Mouse (Mus musculus) cerebellum, adult 2 months (tissue): ENCODE measurements around the gene Abcg1. TPM values are rescaled to one million over a fixed set of nuclear protein-coding genes. Genes with fewer than 3 reads are reported as not detected.

Experiments
- DNase-seq, 2 experiments: peaks; one replicate each; pipeline ENCODE4 v3.0.0; 2021
- H3K27ac ChIP-seq: fragments of 200-500 bp; 2 replicates; pipeline ENCODE4 v1.5.1; 2012; ENCODE audit warnings: low read length, control low read depth, inconsistent platforms; ENCODE audit not compliant: insufficient read depth
- H3K27me3 ChIP-seq: fragments of 200-500 bp; 2 replicates; pipeline ENCODE4 v1.6.1; 2012; ENCODE audit warnings: inconsistent platforms, mild to moderate bottlenecking, low read length, moderate library complexity; ENCODE audit not compliant: control insufficient read depth, insufficient read depth
- H3K4me1 ChIP-seq: fragments of 200-500 bp; 2 replicates; pipeline ENCODE4 v1.6.1; 2011; ENCODE audit warnings: low read length; ENCODE audit not compliant: control insufficient read depth, insufficient read depth
- H3K4me3 ChIP-seq: fragments of 200-500 bp; replicated peaks from 2 replicates; pipeline ENCODE3; 2011; ENCODE audit warnings: mild to moderate bottlenecking, low read depth, low read length, control low read depth; ENCODE audit not compliant: insufficient read depth
- CTCF ChIP-seq: fragments of 200-500 bp; IDR thresholded peaks from 2 replicates; pipeline ENCODE4 v1.5.1; 2011; ENCODE audit warnings: low read depth, mild to moderate bottlenecking, control low read depth, low read length, moderate library complexity, borderline replicate concordance; ENCODE audit not compliant: insufficient read depth
- POLR2A ChIP-seq: fragments of 200-500 bp; IDR thresholded peaks from 2 replicates; pipeline ENCODE4 v1.6.1; 2011; ENCODE audit warnings: low read length, control low read depth, borderline replicate concordance; ENCODE audit not compliant: insufficient read depth
- whole genome bisulfite sequencing: fragments of 180-500 bp; shearing (Covaris S2); methylation state at CpG from one replicate; pipeline ENCODE4 v1.1.7; 2018; 5-methylcytosine and 5-hydroxymethylcytosine counted together
- polyA plus RNA-seq: library from polyadenylated mRNA; depleted of rRNA; stranded (reverse); fragments of >200 nt; gene quantifications from 2 replicates; pipeline ENCODE4 v1.2.3, GENCODE M21; 2012

Gene Abcg1
- polyA plus RNA-seq, 1 experiment, result 41.4 TPM

- peak in 1 of 2 experiments; percentile 11 for DNase-seq
- Histone ChIP-seq H3K4me3 (no peak overlapping the region), H3K4me1 (no peaks in the 10 kb centered on the region; the same call in 1 of the 2 replicates), H3K27ac (no peak overlapping the region), H3K27me3 (no peaks in the 10 kb centered on the region)
- WGBS, result 69% methylated on average over 7 of the region's 7 CpGs
- TF ChIP-seq POLR2A (no peak), CTCF (no peak)
Measured at GRCm38 (mm10) chr17:31024125-31024781, 33.2 kb upstream of the Abcg1 start.

GRCm38 (mm10) chr17:31024782-31025125 is 32.7 kb upstream of the Abcg1 start:
- no peak for DNase-seq
- Histone ChIP-seq H3K27ac (no peak overlapping the region), H3K27me3 (no peaks in the 10 kb centered on the region), H3K4me3 (no peak overlapping the region), H3K4me1 (no peaks in the 10 kb centered on the region; the same call in 1 of the 2 replicates)
- TF ChIP-seq POLR2A (no peak), CTCF (no peak)
- WGBS, result 71% methylated on average over 5 of the region's 5 CpGs

DNA sequence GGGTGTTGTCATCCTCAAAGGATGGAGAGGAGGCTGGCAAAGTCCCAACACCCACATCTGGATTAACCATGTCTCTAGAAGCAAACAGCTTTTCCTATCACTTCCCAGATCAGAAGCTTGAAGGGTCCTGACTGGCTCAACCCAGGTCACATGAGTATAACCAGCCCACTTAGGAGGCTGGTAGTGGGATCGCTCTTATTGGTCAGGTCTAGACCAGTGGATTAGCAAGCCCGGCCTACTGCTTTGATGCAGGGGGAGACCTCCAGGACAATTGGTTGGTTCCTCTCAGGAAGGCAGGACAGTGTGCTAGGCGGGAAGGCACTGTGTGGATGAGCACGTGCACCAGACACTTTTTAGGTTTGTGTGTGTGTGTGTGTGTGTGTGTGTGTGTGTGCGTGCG is 30.5 kb upstream of the Abcg1 start:
- no peak overlapping the region for H3K27ac ChIP-seq
- no peak overlapping the region for H3K4me3 ChIP-seq
- 88% methylated on average over 6 of the region's 6 CpGs for WGBS
- TF ChIP-seq POLR2A (no peak), CTCF (no peak)
- no peaks in the 10 kb centered on the region for H3K4me1 ChIP-seq
- H3K27me3 ChIP-seq, result no peaks in the 10 kb centered on the region
- DNase-seq, result no peak

- no peak for DNase-seq
Measured at GRCm38 (mm10) chr17:31027723-31028122, 29.8 kb upstream of the Abcg1 start.

GRCm38 (mm10) chr17:31028821-31029370 is 28.6 kb upstream of the Abcg1 start:
- Histone ChIP-seq H3K27me3 (no peaks in the 10 kb centered on the region), H3K4me1 (no peaks in the 10 kb centered on the region), H3K4me3 (no peak overlapping the region), H3K27ac (no peak overlapping the region)
- no peak for DNase-seq
- WGBS, result 80% methylated on average over 9 of the region's 9 CpGs
- TF ChIP-seq CTCF, result no peak
- no peak for TF ChIP-seq POLR2A

More at GRCm38 (mm10) chr17:31027723-31028122, 29.8 kb upstream of the Abcg1 start:
- TF ChIP-seq CTCF, result no peak
- no peak for TF ChIP-seq POLR2A
- 69% methylated on average over 6 of the region's 6 CpGs for WGBS
- H3K4me3 ChIP-seq, result no peak overlapping the region
- H3K27ac ChIP-seq, result no peak overlapping the region
- no peaks in the 10 kb centered on the region for H3K27me3 ChIP-seq
- H3K4me1 ChIP-seq, result no peaks in the 10 kb centered on the region

GRCm38 (mm10) chr17:31029407-31029806 is 28.1 kb upstream of the Abcg1 start:
- H3K27ac ChIP-seq, result no peak overlapping the region
- no peak for DNase-seq
- 93% methylated on average over 4 of the region's 4 CpGs for WGBS

GRCm38 (mm10) chr17:31032341-31032740 is 25.1 kb upstream of the Abcg1 start:
- Histone ChIP-seq H3K27me3 (no peaks in the 10 kb centered on the region), H3K4me1 (no peaks in the 10 kb centered on the region), H3K4me3 (no peak overlapping the region), H3K27ac (no peak overlapping the region)
- WGBS, result 74% methylated on average over 4 of the region's 4 CpGs
- no peak for DNase-seq
- TF ChIP-seq CTCF, result no peak
- TF ChIP-seq POLR2A, result no peak

More at GRCm38 (mm10) chr17:31029407-31029806, 28.1 kb upstream of the Abcg1 start:
- no peak for TF ChIP-seq CTCF
- no peak for TF ChIP-seq POLR2A
- Histone ChIP-seq H3K27me3 (no peaks in the 10 kb centered on the region), H3K4me3 (no peak overlapping the region), H3K4me1 (no peaks in the 10 kb centered on the region)

DNA sequence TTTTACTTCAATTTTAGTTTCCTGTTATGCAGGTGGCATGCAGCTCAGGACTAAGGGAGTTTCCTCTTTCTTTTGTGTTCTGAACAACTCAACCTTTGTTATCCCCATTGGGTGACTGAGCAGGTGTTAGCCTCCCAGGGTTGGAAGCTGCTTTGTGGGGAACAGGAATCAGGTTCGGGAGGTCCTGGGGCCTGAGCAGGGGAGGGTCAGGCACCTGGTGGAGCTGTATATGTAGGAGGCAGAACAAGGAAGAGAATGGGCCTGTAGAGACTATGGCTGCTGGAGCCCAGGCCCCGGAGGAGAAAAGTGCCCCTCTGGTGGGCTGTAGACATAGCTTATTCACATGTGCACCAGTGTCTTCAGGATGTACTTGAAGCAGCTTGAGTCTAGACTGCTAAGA is 24.2 kb upstream of the Abcg1 start:
- WGBS, result 70% methylated on average over 2 of the region's 2 CpGs
- Histone ChIP-seq H3K27ac (no peak overlapping the region), H3K27me3 (no peaks in the 10 kb centered on the region), H3K4me1 (no peaks in the 10 kb centered on the region), H3K4me3 (no peak overlapping the region)
- TF ChIP-seq CTCF (no peak), POLR2A (no peak)
- DNase-seq, result no peak
